ENCODE assay signal across 17 mouse cellular contexts in genomic region chr7:143979986-143980385, GRCm38 (mm10). TPM values are rescaled to one million over a fixed set of nuclear protein-coding genes. Genes with fewer than 3 reads are reported as not detected.
DNase-seq lines count a peak whose midpoint lies in the region; ATAC-seq and TF ChIP-seq lines count a peak whose summit lies in the region.
"Had no signal": no experiment of that assay in that cellular context is flagged by ENCODE, and none has a peak within 500 bp of the region (broad histone marks: within the 10 kb centered on the region; RNA-seq: fewer than 3 reads in every experiment).

No protein-coding gene starts in this region.

- DNase-seq in cerebellum, adult 9-10 months, result peak; percentile 4
- DNase-seq in cerebellum, adult 9-11 months, result no peak
- peak; percentile 84 for DNase-seq in liver, adult 2 months (ENCODE audit: extremely low read depth, low read depth, low spot score)
- no peak for DNase-seq in liver
- no peak for DNase-seq in kidney, postnatal 0 days (ENCODE audit: low spot score)
- no peak for DNase-seq in frontal cortex, postnatal 36 days (ENCODE audit: low spot score in 2 of 2)
- no peak for DNase-seq in spleen, postnatal 14 days (ENCODE audit: low spot score in 2 of 2)
- DNase-seq: cerebellum, adult 11-12 months; gastrocnemius, postnatal 36 days; heart, postnatal 4 days; layer of hippocampus, adult 9-11 months; lung, adult 2 months; right cerebral cortex, postnatal 4 days; thymus, postnatal 25 days had no signal

- peaks cover 3% of the 10 kb centered on the region; the same call in 1 of the 2 replicates for H3K79me2 ChIP-seq in liver, adult 2 months (ENCODE audit: control insufficient read depth, insufficient read depth, low read length)

- no peak for TF ChIP-seq POLR2A in liver, adult 2 months (IDR thresholded peaks at IDR 0.05; ENCODE audit: extremely low read depth, insufficient read depth, low read length)

- H3K9ac ChIP-seq in liver, adult 2 months (ENCODE audit: low read depth, low read length), result no peak overlapping the region
- H3K9ac ChIP-seq in kidney, postnatal 0 days (ENCODE audit: low read depth, low read length), result no peak overlapping the region
- H3K9ac ChIP-seq in liver, embryonic 16.5 days (ENCODE audit: low read depth, low read length), result no peak overlapping the region
- H3K9ac ChIP-seq: heart, embryonic 12.5 days had no signal

- H3K27ac ChIP-seq in liver, adult 2 months (replicated peaks; ENCODE audit: insufficient read depth, low read depth, low read length), result 0 out of 2 replicates have a peak overlapping the region, but pooled peaks have one; percentile 0
- H3K27ac ChIP-seq in kidney, postnatal 0 days, result no peak overlapping the region
- H3K27ac ChIP-seq in liver, embryonic 16.5 days (ENCODE audit: low read length), result no peak overlapping the region

- no peak overlapping the region for H3K4me3 ChIP-seq in liver, adult 2 months (ENCODE audit: insufficient read depth, low read depth, low read length)
- no peak overlapping the region for H3K4me3 ChIP-seq in kidney, postnatal 0 days (replicated peaks; ENCODE audit: low read depth, low read length)
- H3K4me3 ChIP-seq in liver, embryonic 16.5 days (ENCODE audit: low read depth, low read length), result peak overlapping the region; percentile 58

- no peaks in the 10 kb centered on the region for H3K9me3 ChIP-seq in kidney, postnatal 0 days (replicated peaks; ENCODE audit: low read length)
- H3K9me3 ChIP-seq in liver, embryonic 16.5 days (replicated peaks; ENCODE audit: control insufficient read depth, low read length), result no peaks in the 10 kb centered on the region
- H3K9me3 ChIP-seq: heart, embryonic 12.5 days had no signal

- H3K4me2 ChIP-seq in kidney, postnatal 0 days (ENCODE audit: low read length), result peak overlapping the region; percentile 83
- peak overlapping the region; percentile 50 for H3K4me2 ChIP-seq in liver, embryonic 16.5 days (ENCODE audit: low read depth, low read length)

- TF ChIP-seq CTCF in liver, adult 2 months (IDR thresholded peaks at IDR 0.05; ENCODE audit: low read depth, low read length), result peak; percentile 17
- TF ChIP-seq CTCF in kidney, postnatal 0 days (IDR thresholded peaks at IDR 0.05; ENCODE audit: low read depth), result no peak

- no peaks in the 10 kb centered on the region for H3K27me3 ChIP-seq in liver, adult 2 months (ENCODE audit: control insufficient read depth, insufficient read depth, low read length)
- H3K27me3 ChIP-seq in kidney, postnatal 0 days (ENCODE audit: insufficient read depth, low read length), result peaks cover 23% of the 10 kb centered on the region
- peaks cover 36% of the 10 kb centered on the region for H3K27me3 ChIP-seq in liver, embryonic 16.5 days (ENCODE audit: control insufficient read depth, insufficient read depth, low read depth, low read length)
- H3K27me3 ChIP-seq: Patski had no signal

- H3K36me3 ChIP-seq in liver, adult 2 months (ENCODE audit: control insufficient read depth, insufficient read depth, low read length), result no peaks in the 10 kb centered on the region
- no peaks in the 10 kb centered on the region for H3K36me3 ChIP-seq in kidney, postnatal 0 days (ENCODE audit: insufficient read depth, low read length)
- no peaks in the 10 kb centered on the region for H3K36me3 ChIP-seq in liver, embryonic 16.5 days (ENCODE audit: control insufficient read depth, insufficient read depth)
- H3K36me3 ChIP-seq: heart, embryonic 12.5 days had no signal

- peaks cover 11% of the 10 kb centered on the region for H3K4me1 ChIP-seq in liver, adult 2 months (ENCODE audit: control insufficient read depth, insufficient read depth, low read length)
- 0 out of 2 replicates have a peak, but pooled peaks cover 3% of the 10 kb centered on the region for H3K4me1 ChIP-seq in kidney, postnatal 0 days (replicated peaks; ENCODE audit: insufficient read depth, low read length)
- no peaks in the 10 kb centered on the region for H3K4me1 ChIP-seq in liver, embryonic 16.5 days (ENCODE audit: control insufficient read depth, low read depth, low read length)

- no peak for ATAC-seq in kidney, postnatal 0 days (replicated peaks; ENCODE audit: low FRiP score, low read depth)
- no peak for ATAC-seq in liver, embryonic 16.5 days (ENCODE audit: low read depth)
- ATAC-seq: Patski had no signal

- WGBS in liver, adult 2 months, result 9% methylated on average over 5 of the region's 5 CpGs
- 44% methylated on average over 5 of the region's 5 CpGs for WGBS in kidney, postnatal 0 days
- 35% methylated on average over 5 of the region's 5 CpGs for WGBS in liver, embryonic 16.5 days (ENCODE audit: insufficient replicate concordance)

RNA-seq across cellular contexts. Expression of gene Shank2, which starts 21.7 kb away (rescaled TPM):
- total RNA-seq in liver, adult 2 months (2014; rRNA removed), result 4.1 and 6.4 TPM in 2 replicates
- 4.5 and 6.6 TPM in 2 replicates for polyA plus RNA-seq in liver, adult 2 months (2012; rRNA removed)
- polyA plus RNA-seq in kidney, postnatal 0 days (2015; fragmentation: Nextera tagmentation; extraction: Ambion mirVana), result 2.6 and 3.0 TPM in 2 replicates
- polyA plus RNA-seq in liver, embryonic 16.5 days (2015; fragmentation: Nextera tagmentation; extraction: Ambion mirVana), result 0.63 and 0.67 TPM in 2 replicates

Comparison
In these comparisons a context has a peak if more than half of its experiments do, and no peak if none do; other contexts are left out.
1. DNase-seq: peak in cerebellum, adult 9-10 months (single experiment) and liver, adult 2 months (single experiment); none in cerebellum, adult 9-11 months (single experiment), liver (single experiment), kidney, postnatal 0 days (single experiment), frontal cortex, postnatal 36 days (0 of 2) and spleen, postnatal 14 days (0 of 2).